In genomic region chr13:63528164-63528675, GRCm38 (mm10) we compare ENCODE assay signal across 8 mouse cellular contexts. TPM values are rescaled to one million over a fixed set of nuclear protein-coding genes. Genes with fewer than 3 reads are reported as not detected.
DNase-seq lines count a peak whose midpoint lies in the region; ATAC-seq and TF ChIP-seq lines count a peak whose summit lies in the region.

No protein-coding gene starts in this region.

- peak; percentile 55; the same call in 1 of the 2 replicates for ATAC-seq in heart, embryonic 11.5 days (replicated peaks; ENCODE audit: insufficient number of reproducible peaks, low FRiP score, low TSS enrichment)
- ATAC-seq in liver, embryonic 13.5 days (ENCODE audit: low read depth): peak; percentile 75

- no peaks in the 10 kb centered on the region for H3K4me1 ChIP-seq in kidney, adult 2 months (ENCODE audit: control insufficient read depth, insufficient read depth, low read length)
- H3K4me1 ChIP-seq in heart, embryonic 11.5 days (ENCODE audit: control insufficient read depth, insufficient read depth, low read length): peaks cover 12% of the 10 kb centered on the region
- peaks cover 22% of the 10 kb centered on the region for H3K4me1 ChIP-seq in liver, embryonic 13.5 days (replicated peaks)
- peaks cover 13% of the 10 kb centered on the region for H3K4me1 ChIP-seq in spleen, adult 2 months (ENCODE audit: control insufficient read depth, insufficient read depth, insufficient read length)

- no peaks in the 10 kb centered on the region for H3K27me3 ChIP-seq in kidney, adult 2 months (replicated peaks; ENCODE audit: control insufficient read depth, insufficient read depth, low read length)
- H3K27me3 ChIP-seq in heart, embryonic 11.5 days (ENCODE audit: control insufficient read depth, insufficient read depth, low read length): no peaks in the 10 kb centered on the region
- no peaks in the 10 kb centered on the region for H3K27me3 ChIP-seq in liver, embryonic 13.5 days
- no peaks in the 10 kb centered on the region for H3K27me3 ChIP-seq in spleen, adult 2 months (ENCODE audit: control insufficient read depth, insufficient read depth, low read length)

- DNase-seq in kidney, postnatal 10 days: peak; percentile 59
- no peak for DNase-seq in kidney, adult 2 months
- peak; percentile 54 for DNase-seq in ZHBTc4 (ENCODE audit: low read depth, low spot score)
- DNase-seq in liver, embryonic 13.5 days: peak; percentile 18
- peak; percentile 5 to 43 for DNase-seq in spleen, adult 2 months (ENCODE audit: low read depth in 1 of 2, low spot score in 2 of 2)
- DNase-seq in adrenal gland, postnatal 10 days: no peak
- no peak for DNase-seq in left cerebral cortex, postnatal 25 days (ENCODE audit: low spot score in 2 of 2)

- H3K27ac ChIP-seq in kidney, adult 2 months (ENCODE audit: insufficient read depth, low read depth, low read length): no peak overlapping the region
- H3K27ac ChIP-seq in heart, embryonic 11.5 days (ENCODE audit: low read depth, low read length): no peak overlapping the region
- H3K27ac ChIP-seq in liver, embryonic 13.5 days: no peak overlapping the region
- H3K27ac ChIP-seq in spleen, adult 2 months (ENCODE audit: insufficient read depth, low read length): peak overlapping the region; percentile 40; the same call in 1 of the 2 replicates

- 56% methylated on average over 5 of the region's 5 CpGs for WGBS in kidney, adult 2 months
- 28% methylated on average over 5 of the region's 5 CpGs for WGBS in heart, embryonic 11.5 days (ENCODE audit: insufficient replicate concordance)
- 15% methylated on average over 5 of the region's 5 CpGs for WGBS in liver, embryonic 13.5 days (ENCODE audit: insufficient replicate concordance)
- WGBS in spleen, adult 2 months: 4% methylated on average over 5 of the region's 5 CpGs

- no peaks in the 10 kb centered on the region for H3K9me3 ChIP-seq in heart, embryonic 11.5 days (replicated peaks; ENCODE audit: control insufficient read depth, low read length)
- no peaks in the 10 kb centered on the region for H3K9me3 ChIP-seq in liver, embryonic 13.5 days (replicated peaks)

- H3K36me3 ChIP-seq in kidney, adult 2 months (ENCODE audit: control insufficient read depth, insufficient read depth, low read length): peaks cover 4% of the 10 kb centered on the region
- peaks cover 27% of the 10 kb centered on the region for H3K36me3 ChIP-seq in heart, embryonic 11.5 days (ENCODE audit: control insufficient read depth, insufficient read depth, low read length)
- H3K36me3 ChIP-seq in liver, embryonic 13.5 days: peaks cover 98% of the 10 kb centered on the region
- H3K36me3 ChIP-seq in spleen, adult 2 months (ENCODE audit: control insufficient read depth, insufficient read depth, low read length): peaks cover 27% of the 10 kb centered on the region

- intact Hi-C loops in left cerebral cortex, postnatal 25 days (cut with DNase I): no loop called here

- H3K9ac ChIP-seq in heart, embryonic 11.5 days (ENCODE audit: low read depth, low read length): no peak overlapping the region
- no peak overlapping the region for H3K9ac ChIP-seq in liver, embryonic 13.5 days

- no peak overlapping the region for H3K4me2 ChIP-seq in heart, embryonic 11.5 days
- no peak overlapping the region for H3K4me2 ChIP-seq in liver, embryonic 13.5 days

- H3K4me3 ChIP-seq in kidney, adult 2 months (ENCODE audit: insufficient read depth, low read depth, low read length): no peak overlapping the region
- H3K4me3 ChIP-seq in heart, embryonic 11.5 days (ENCODE audit: low read depth, low read length): no peak overlapping the region
- no peak overlapping the region for H3K4me3 ChIP-seq in liver, embryonic 13.5 days (replicated peaks)
- H3K4me3 ChIP-seq in spleen, adult 2 months (ENCODE audit: extremely low read depth, insufficient read depth, insufficient read length): no peak overlapping the region

- no peak for TF ChIP-seq CTCF in kidney, adult 2 months (conservative IDR thresholded peaks at IDR 0.05; ENCODE audit: insufficient read depth, insufficient read length, low read depth, low read length)
- no peak for TF ChIP-seq CTCF in spleen, adult 2 months (IDR thresholded peaks at IDR 0.05; ENCODE audit: extremely low read depth, insufficient read depth, insufficient read length, insufficient replicate concordance)

- TF ChIP-seq POLR2A in kidney, adult 2 months (IDR thresholded peaks at IDR 0.05; ENCODE audit: low read depth, low read length): no peak
- TF ChIP-seq POLR2A in spleen, adult 2 months (IDR thresholded peaks at IDR 0.05; ENCODE audit: low read depth, low read length): no peak

RNA-seq across cellular contexts. Expression of gene Fancc, which starts 31.1 kb away (rescaled TPM):
- 9.0 and 9.8 TPM in 2 replicates for polyA plus RNA-seq in kidney, adult 2 months (2012; rRNA removed)
- polyA plus RNA-seq in heart, embryonic 11.5 days (2014; fragmentation: Nextera tagmentation; extraction: Ambion mirVana): 12.3 and 15.6 TPM in 2 replicates
- 9.2 and 11.8 TPM in 2 replicates for polyA plus RNA-seq in liver, embryonic 13.5 days (2015; fragmentation: Nextera tagmentation; extraction: Ambion mirVana)
- polyA plus RNA-seq in spleen, adult 2 months (2012; rRNA removed): 4.8 and 5.1 TPM in 2 replicates
- total RNA-seq in adrenal gland, postnatal 10 days (2021): 10 to 100 TPM in 1 of 2 experiments, 1 to 10 TPM in 1; 7.6 to 13.0 TPM
- 1 to 10 TPM; 7.2 to 7.6 TPM for total RNA-seq in left cerebral cortex, postnatal 25 days (2021)

RNA-seq across cellular contexts. Expression of gene Ptch1, which starts 45.2 kb away (rescaled TPM):
- polyA plus RNA-seq in kidney, adult 2 months (2012; rRNA removed): 17.5 and 19.6 TPM in 2 replicates
- 7.4 and 11.8 TPM in 2 replicates for polyA plus RNA-seq in heart, embryonic 11.5 days (2014; fragmentation: Nextera tagmentation; extraction: Ambion mirVana)
- 3.4 and 4.1 TPM in 2 replicates for polyA plus RNA-seq in liver, embryonic 13.5 days (2015; fragmentation: Nextera tagmentation; extraction: Ambion mirVana)
- 8.2 and 12.6 TPM in 2 replicates for polyA plus RNA-seq in spleen, adult 2 months (2012; rRNA removed)
- total RNA-seq in adrenal gland, postnatal 10 days (2021): 10 to 100 TPM; 38.7 to 55.2 TPM
- 10 to 100 TPM; 44.5 to 48.0 TPM for total RNA-seq in left cerebral cortex, postnatal 25 days (2021)

Comparison
In these comparisons a context has a peak if more than half of its experiments do, and no peak if none do; other contexts are left out.
1. DNase-seq: peak in kidney, postnatal 10 days (single experiment), ZHBTc4 (single experiment), liver, embryonic 13.5 days (single experiment) and spleen, adult 2 months (2 of 2); none in kidney, adult 2 months (single experiment), adrenal gland, postnatal 10 days (single experiment) and left cerebral cortex, postnatal 25 days (0 of 2).